Mouse (Mus musculus) kidney, adult 9 months (tissue): ENCODE data around the gene Herpud1.
A peak's percentile ranks its signal among the peaks of the same experiment; 100 is the strongest.
"Not testable (repeated sequence)": the region's sequence is repeated elsewhere in the genome, so short reads cannot be mapped to it uniquely, and the experiment has no call there.

Source experiments
- DNase-seq: peaks from one replicate; pipeline ENCODE4 v3.0.0; 2022

Gene Herpud1

GRCm38 (mm10) chr8:94376176-94376575 lies 10.1 kb upstream of the Herpud1 start:
- DNase-seq, result no peak

DNA sequence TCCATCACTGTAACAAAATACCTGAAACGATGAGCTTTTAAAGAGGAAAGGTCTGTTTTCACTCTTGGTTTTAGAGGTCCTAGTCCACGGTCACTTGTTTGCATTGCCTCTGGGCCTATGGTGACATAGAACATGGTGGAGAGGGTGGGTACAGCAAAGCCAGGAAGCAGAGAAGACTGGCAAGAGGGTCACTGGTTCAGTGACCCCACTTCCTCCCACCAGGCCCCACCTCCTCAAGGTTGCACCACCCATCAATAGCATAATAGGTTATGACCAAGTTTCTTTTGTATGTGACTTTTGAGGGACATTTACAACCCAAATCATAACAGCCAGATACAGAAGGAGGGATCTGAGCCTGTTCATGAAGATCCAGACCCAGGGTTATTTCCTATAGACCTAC lies 9.7 kb upstream of the Herpud1 start:
- DNase-seq, result no peak

DNA sequence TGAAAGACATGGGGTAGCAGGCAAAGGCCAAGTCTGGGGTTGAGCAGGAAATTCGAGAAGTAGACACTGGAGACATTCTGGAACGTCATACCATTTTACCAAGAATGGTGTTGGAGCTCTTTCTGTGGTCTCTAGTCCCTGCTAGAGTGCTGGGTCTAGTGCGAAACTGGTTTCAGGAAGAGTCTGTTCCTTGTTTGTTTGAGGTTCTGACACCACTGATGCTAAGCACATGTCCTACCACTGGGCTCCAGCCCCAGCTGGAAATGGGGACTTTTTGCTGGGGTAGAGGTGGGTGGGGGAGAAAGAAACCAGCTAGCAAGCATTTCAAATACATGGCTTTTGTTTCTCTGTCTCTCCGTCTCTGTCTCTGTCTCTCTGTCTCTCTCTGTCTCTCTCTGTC lies 9.2 kb upstream of the Herpud1 start:
- DNase-seq, result no peak

- peak; percentile 98 for DNase-seq
These were observed 8.5 kb upstream of the Herpud1 start for GRCm38 (mm10) chr8:94377714-94378205.

- peak; percentile 55 for DNase-seq
These were observed 7.3 kb upstream of the Herpud1 start for GRCm38 (mm10) chr8:94378763-94379415.

DNA sequence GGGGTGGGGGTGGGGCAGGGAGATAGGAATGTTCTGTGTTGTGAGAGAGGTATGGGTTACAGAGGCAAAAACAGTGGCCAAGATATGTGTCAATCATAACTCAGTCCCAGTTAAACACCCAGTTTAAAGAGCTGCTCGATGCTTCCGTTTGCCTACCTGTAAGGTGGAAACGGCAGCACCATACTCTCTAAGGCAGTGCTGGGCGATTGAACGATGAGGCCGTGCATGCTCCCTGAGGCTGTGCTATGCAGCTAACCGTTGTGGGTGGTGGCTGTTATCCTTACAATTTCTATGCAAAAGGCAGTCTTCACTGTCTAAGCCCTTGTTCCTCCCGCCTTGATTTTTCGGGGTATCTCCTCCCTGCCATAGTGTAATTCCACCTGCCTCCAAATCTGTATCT lies 6.6 kb upstream of the Herpud1 start:
- DNase-seq, result no peak

DNA sequence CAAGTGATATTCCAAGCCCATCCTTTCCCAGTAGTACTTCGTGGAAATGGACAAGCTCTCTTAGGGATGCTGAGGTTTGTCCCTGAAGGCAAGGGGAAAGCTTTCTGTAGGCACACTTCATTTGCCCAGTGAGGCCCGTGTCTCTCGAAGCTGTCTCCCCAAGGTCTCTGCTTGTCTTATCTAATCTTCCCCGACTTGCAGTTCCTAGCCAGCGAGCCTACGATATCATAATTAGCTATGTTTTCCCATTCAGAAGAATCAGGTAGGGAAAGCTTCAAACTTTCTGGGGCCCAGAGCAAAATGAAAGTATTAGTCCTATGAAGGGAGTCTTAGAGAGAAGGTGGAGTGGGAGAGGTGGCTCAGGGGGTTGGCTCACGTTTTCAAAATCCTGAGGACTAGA lies 2.1 kb upstream of the Herpud1 start:
- no peak for DNase-seq

- no peak for DNase-seq
These were observed 578 bp upstream of the Herpud1 start for GRCm38 (mm10) chr8:94385506-94386213.

DNA sequence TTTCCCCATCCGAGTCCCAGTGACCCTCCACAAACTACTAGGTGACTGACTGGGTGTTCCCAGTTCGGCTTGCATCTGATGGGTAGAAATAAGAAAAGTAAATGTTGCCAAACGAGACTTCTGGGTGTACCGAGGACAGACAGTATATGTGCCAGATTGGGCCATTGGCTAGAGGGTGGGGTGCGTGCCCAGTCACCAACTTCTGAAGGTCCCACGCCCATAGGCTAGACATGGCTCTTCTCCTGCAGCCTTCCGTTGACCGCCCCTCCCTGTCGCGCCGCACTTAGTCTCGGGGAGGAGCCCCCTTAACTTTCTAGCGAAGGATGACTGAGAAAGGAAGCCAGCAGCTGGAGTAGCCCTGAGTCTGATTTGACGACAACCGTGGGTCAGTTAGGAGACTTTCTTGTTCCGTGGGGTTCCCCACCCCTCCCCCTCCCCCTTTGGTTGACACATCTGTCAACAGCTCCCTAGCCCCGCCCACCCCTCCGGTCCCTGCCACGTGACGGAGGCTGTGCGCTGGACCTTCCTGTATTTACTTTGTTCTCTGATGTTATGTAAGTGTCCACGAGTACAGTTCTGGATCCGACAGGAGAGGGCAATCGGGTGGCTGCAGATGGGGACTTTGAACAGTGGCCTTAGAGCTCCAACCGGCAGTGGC lies 918 bp downstream of the Herpud1 start:
- peak; percentile 99 for DNase-seq

DNA sequence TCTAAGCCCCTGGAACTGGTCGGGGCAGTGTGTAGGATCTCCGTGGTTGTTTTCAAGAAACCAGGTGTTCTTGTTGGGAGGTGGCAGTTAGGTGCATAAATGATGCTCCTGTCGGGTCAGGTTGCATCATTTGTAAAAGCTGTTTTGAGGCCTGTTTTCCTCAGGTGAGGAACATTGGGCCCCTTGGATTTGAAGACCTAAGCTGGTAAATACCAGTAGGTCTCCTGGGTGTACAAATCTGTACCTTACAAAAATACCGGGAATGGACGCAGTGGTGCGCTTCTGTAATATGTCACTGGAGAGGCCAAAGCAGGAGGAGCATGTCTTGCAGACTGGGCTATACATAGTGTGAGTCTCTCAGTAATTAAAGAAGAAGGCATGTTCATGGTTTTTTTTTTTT lies 1.5 kb downstream of the Herpud1 start:
- DNase-seq, result no peak

DNA sequence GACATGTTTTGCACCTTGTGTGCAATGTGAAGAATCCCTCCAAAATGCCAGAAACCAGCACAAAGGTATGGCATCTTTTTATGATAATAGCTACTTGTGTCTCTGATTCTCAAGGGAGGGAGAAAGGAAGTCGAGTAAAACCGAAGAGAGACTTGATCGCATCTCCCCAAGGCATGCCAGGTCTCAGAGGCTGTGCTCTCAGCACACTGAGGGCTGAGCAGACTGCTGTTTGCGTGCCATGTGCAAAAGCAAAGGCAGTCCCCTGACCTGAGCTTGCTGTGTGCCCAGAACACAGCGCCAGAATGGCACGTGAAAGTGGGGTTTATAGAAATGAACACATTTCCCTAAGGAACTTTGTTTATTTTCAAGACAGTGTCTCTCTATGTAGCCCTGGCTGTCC lies 3.3 kb downstream of the Herpud1 start:
- no peak for DNase-seq

- DNase-seq, result no peak
These were observed 4.2 kb downstream of the Herpud1 start for GRCm38 (mm10) chr8:94390429-94390828.

DNA sequence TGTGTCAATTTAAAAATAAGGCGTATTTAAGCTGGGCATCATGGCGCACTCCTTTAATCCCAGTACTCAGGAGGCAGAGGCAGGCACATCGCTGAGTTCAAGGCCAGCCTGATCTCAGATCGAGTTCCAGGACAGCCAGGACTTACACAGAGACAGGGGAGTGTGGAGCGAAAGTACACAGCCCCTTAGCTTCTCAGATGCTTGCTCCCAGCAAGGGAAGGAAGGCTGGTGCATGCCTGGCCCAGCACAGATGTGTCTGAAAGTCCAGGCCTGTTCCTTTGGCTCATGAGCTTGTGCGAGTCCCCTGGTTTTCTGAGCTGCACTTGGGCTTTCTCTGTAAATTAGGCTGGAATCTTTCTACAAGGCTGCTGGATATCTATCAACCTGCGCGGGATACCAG lies 4.7 kb downstream of the Herpud1 start:
- DNase-seq, result no peak

- peak; percentile 81 for DNase-seq
These were observed 5.9 kb downstream of the Herpud1 start for GRCm38 (mm10) chr8:94392147-94392546.

DNA sequence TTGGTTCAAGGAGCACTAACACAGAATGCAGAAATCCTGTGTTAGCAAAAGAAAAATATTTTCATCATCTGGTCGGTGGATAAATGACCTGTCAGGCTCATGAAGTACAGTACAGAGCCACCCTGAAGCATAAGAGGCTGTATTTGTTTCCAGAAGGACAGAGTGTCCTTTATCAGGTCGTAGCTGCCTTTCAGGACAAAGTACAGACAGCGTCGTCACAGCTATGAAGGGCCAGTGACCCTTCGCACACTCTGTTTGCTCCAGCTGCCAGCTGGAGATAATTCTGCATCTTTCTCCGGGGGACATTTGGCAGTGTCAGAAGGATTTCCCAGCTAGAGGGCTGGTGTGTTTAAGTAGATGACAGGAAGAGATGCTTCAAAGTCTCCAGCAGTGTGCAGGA lies 6.4 kb downstream of the Herpud1 start:
- peak; percentile 49 for DNase-seq

GRCm38 (mm10) chr8:94395851-94396540 lies 9.8 kb downstream of the Herpud1 start:
- peak; percentile 13 for DNase-seq

DNA sequence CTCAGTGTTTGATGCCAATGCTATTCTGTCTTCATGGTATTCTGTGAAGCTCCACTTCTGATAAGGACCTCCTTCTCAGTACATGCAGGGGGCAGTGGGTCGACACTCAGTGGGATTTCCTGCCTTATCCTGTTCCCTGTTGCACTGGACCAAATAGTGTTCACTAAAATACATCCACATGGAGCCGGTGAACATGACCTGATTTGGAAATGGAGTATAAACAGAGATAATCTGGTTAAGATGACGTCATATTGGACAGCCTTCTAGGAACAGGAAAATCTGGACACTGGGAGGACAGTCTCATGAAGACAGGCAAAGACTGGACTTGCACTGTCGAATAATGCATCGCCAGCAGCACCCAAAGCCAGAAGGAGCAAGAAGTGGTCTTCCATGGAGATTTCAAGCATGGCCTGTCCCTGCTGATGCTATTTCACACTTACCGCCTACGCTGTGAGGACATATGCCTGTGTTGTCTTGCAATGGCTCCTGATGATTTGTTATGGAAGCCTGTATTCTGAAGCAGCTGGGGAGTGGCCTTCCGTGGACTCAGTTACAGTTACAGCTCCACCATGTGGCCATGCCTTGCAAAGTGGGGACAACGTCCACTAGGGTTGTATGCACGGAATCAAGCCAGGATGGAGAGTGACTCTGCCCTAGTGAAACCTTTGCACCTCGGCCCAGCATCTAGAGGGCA lies 10.9 kb downstream of the Herpud1 start:
- peak; percentile 80 for DNase-seq

DNA sequence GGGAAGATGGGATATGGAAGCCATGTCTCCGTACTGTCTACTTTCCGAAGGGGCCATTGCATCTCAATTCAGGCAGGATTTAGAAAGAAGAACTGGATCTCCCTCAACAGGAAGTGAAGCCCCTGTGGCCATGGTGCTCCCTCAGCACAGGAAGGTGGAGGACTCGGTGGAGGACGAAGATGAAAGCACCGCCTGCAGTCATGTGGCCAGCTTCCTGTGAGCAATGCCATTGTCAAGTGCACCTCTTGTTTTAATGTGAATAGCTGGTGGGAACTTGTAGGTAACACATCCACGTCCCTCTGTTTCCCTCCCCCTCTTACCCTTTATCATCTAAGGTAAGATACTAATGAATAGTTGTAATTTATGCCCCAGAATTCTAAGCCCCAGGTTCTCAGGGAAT lies 12.3 kb downstream of the Herpud1 start:
- DNase-seq, result no peak

DNA sequence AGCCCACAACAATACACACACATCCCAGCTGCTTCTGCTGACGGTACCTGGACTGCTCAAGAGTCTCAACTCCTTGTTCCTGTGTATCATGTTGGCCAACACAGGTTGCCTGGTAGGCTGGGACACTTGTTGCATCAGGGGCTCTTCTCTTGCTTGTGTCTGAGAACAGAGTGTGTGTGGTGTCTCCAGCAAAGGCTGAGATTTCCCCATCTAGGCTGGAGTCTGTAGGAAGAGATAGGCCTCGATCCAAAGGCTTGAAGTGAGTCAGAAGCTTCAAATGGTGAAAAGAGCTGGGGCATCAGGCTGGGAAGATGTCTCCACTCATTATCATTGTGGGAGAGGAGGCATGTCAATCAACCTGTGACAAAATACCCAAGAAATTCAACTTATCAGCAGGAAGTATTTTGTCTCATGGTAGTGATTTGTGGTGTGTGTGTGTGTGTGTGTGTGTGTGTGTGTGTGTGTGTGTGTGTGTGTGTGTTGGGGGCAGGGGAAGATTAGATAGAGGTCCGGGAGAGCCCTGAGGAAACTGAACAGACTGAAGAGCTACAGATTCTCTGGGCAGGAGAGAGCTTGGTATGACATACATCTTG lies 13.2 kb downstream of the Herpud1 start:
- DNase-seq, result no peak

DNA sequence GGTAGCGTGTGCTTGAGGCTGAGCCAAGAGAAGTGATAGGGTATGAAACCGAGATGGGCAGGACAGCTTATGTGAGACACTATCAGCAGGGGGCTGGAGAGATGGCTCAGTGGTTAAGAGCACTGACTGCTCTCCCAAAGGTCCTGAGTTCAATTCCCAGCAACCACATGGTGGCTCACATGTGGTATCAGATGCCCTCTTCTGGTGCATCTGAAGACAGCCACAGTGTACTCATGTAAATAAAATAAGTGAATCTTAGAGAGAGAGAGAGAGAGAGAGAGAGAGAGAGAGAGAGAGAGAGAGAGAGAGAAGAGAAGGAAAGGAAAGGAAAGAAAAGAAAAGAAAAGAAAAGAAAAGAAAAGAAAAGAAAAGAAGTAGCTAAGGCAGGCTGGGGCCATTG lies 13.7 kb downstream of the Herpud1 start:
- DNase-seq, result not testable (repeated sequence)

- DNase-seq, result no peak
These were observed 22.3 kb downstream of the Herpud1 start for GRCm38 (mm10) chr8:94408443-94409080.

DNA sequence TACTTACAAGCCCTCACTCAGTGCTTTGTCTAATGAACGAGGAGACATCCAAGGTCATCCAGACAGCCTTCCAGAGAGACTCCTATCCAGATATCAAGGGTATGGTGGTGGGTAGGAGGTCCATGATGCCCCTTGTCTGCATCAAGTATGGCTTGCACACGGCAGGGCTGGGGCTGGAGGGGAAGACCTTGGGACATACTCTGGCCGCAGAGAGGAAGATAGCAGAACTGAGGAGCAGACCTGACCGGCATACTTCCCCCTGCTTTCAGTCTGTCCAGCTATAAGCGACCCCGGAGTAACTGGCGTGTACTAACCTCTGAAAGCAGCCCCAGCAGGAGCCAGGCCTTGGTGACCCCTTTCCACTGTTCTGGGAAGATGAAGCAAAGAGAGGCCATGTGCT lies 23.3 kb downstream of the Herpud1 start:
- DNase-seq, result no peak
